Mouse (Mus musculus) C2C12 (cell line): ENCODE data around the gene Rasgef1a. TPM values are rescaled to one million over a fixed set of nuclear protein-coding genes. Genes with fewer than 3 reads are reported as not detected.

ENCODE experiments used
- H3K27me3 ChIP-seq: one replicate; pipeline ENCODE4 v1.6.1; 2011; ENCODE audit not compliant: control insufficient read depth, insufficient read depth, insufficient read length
- H3K36me3 ChIP-seq: one replicate; pipeline ENCODE4 v1.6.1; 2011; ENCODE audit not compliant: control insufficient read depth, insufficient read depth
- H3K4me3 ChIP-seq: one replicate; pipeline ENCODE4 v1.5.1; 2011; ENCODE audit warnings: mild to moderate bottlenecking, control low read depth; ENCODE audit not compliant: poor library complexity, insufficient read depth, severe bottlenecking
- H3K79me2 ChIP-seq: one replicate; pipeline ENCODE4 v1.6.1; 2011; ENCODE audit not compliant: control insufficient read depth, insufficient read depth
- H3K79me3 ChIP-seq: one replicate; pipeline ENCODE4 v1.6.1; 2011; ENCODE audit warnings: low read depth, control low read depth
- H3ac ChIP-seq: one replicate; pipeline ENCODE3; 2011; ENCODE audit warnings: low read depth; ENCODE audit not compliant: control insufficient read depth, insufficient read length
- CEBPB ChIP-seq: IDR thresholded peaks from one replicate; pipeline ENCODE4 v1.6.1; 2011; ENCODE audit warnings: low read depth, mild to moderate bottlenecking, control low read depth, moderate library complexity
- CTCF ChIP-seq: IDR thresholded peaks from one replicate; pipeline ENCODE4 v1.5.1; 2011; ENCODE audit not compliant: control insufficient read depth, insufficient read depth, insufficient read length
- FOSL1 ChIP-seq: IDR thresholded peaks from one replicate; pipeline ENCODE4 v1.8.0; 2011; ENCODE audit warnings: mild to moderate bottlenecking, low read length; ENCODE audit not compliant: poor library complexity, insufficient read depth, severe bottlenecking
- MAX ChIP-seq: IDR thresholded peaks from one replicate; pipeline ENCODE4 v1.6.1; 2011; ENCODE audit warnings: mild to moderate bottlenecking, control low read depth
- MYOD1 ChIP-seq: IDR thresholded peaks from one replicate; pipeline ENCODE4 v1.6.1; 2011; ENCODE audit warnings: low read depth; ENCODE audit not compliant: control insufficient read depth, insufficient read length
- MYOG ChIP-seq: IDR thresholded peaks from one replicate; pipeline ENCODE4 v1.6.1; 2011; ENCODE audit not compliant: control insufficient read depth, insufficient read length; ENCODE audit errors: extremely low read depth
- USF1 ChIP-seq: IDR thresholded peaks from one replicate; pipeline ENCODE4 v1.6.1; 2011; ENCODE audit warnings: low read depth, mild to moderate bottlenecking, control low read depth, moderate library complexity
- polyA plus RNA-seq: library from polyadenylated mRNA; unstranded; fragments of >200 nt; fragmentation: generic; extraction: Trizol; gene quantifications from one replicate; pipeline ENCODE4 v1.2.1, GENCODE M21; 2012; ENCODE audit warnings: missing spikeins

Rasgef1a gene
- polyA plus RNA-seq, 1 experiment = 0.09 TPM

GRCm38 (mm10) chr6:118077421-118077820 lies 66.2 kb downstream of the Rasgef1a start:
- H3K4me3 ChIP-seq = no peak overlapping the region
- H3K27me3 ChIP-seq = peaks cover 69% of the 10 kb centered on the region
- no peaks in the 10 kb centered on the region for H3K79me2 ChIP-seq
- no peak for TF ChIP-seq CEBPB
- no peak for TF ChIP-seq MAX
- TF ChIP-seq USF1 = no peak
- TF ChIP-seq FOSL1 = no peak
- TF ChIP-seq MYOG = no peak
- TF ChIP-seq CTCF = no peak
- no peak for TF ChIP-seq MYOD1
- H3K79me3 ChIP-seq = no peaks in the 10 kb centered on the region
- H3K36me3 ChIP-seq = no peaks in the 10 kb centered on the region
- H3ac ChIP-seq = no peak overlapping the region

GRCm38 (mm10) chr6:118078751-118079150 lies 67.5 kb downstream of the Rasgef1a start:
- Histone ChIP-seq H3K79me2 (no peaks in the 10 kb centered on the region), H3K27me3 (peaks cover 70% of the 10 kb centered on the region), H3ac (no peak overlapping the region), H3K79me3 (no peaks in the 10 kb centered on the region), H3K4me3 (no peak overlapping the region), H3K36me3 (no peaks in the 10 kb centered on the region)
- TF ChIP-seq MAX (no peak), USF1 (no peak), MYOD1 (no peak)

GRCm38 (mm10) chr6:118079292-118079691 lies 68.1 kb downstream of the Rasgef1a start:
- Histone ChIP-seq H3K36me3 (no peaks in the 10 kb centered on the region), H3K27me3 (peaks cover 69% of the 10 kb centered on the region)
- TF ChIP-seq USF1 = no peak
- TF ChIP-seq CEBPB = no peak
- TF ChIP-seq MAX = no peak
- no peak for TF ChIP-seq CTCF
- TF ChIP-seq FOSL1 = no peak
- TF ChIP-seq MYOD1 = no peak
- no peak for TF ChIP-seq MYOG

GRCm38 (mm10) chr6:118079762-118080465 lies 68.7 kb downstream of the Rasgef1a start:
- Histone ChIP-seq H3K36me3 (no peaks in the 10 kb centered on the region), H3K4me3 (no peak overlapping the region), H3K79me3 (no peaks in the 10 kb centered on the region), H3K79me2 (no peaks in the 10 kb centered on the region), H3K27me3 (peaks cover 64% of the 10 kb centered on the region), H3ac (no peak overlapping the region)
- TF ChIP-seq MAX (no peak), MYOG (no peak), MYOD1 (no peak), CEBPB (no peak), CTCF (no peak)

More at GRCm38 (mm10) chr6:118079292-118079691, 68.1 kb downstream of the Rasgef1a start:
- H3K4me3 ChIP-seq = no peak overlapping the region
- no peaks in the 10 kb centered on the region for H3K79me2 ChIP-seq
- H3K79me3 ChIP-seq = no peaks in the 10 kb centered on the region
- no peak overlapping the region for H3ac ChIP-seq

- H3K36me3 ChIP-seq = no peaks in the 10 kb centered on the region
- no peak for TF ChIP-seq USF1
- TF ChIP-seq MYOG = no peak
- TF ChIP-seq CEBPB = no peak
- TF ChIP-seq MAX = no peak
- no peak for TF ChIP-seq CTCF
- no peak for TF ChIP-seq MYOD1
- TF ChIP-seq FOSL1 = no peak
- no peaks in the 10 kb centered on the region for H3K79me2 ChIP-seq
- no peak overlapping the region for H3ac ChIP-seq
- H3K4me3 ChIP-seq = no peak overlapping the region
- H3K27me3 ChIP-seq = peaks cover 61% of the 10 kb centered on the region
- H3K79me3 ChIP-seq = no peaks in the 10 kb centered on the region
Observed at GRCm38 (mm10) chr6:118080711-118081110, 69.5 kb downstream of the Rasgef1a start.

- H3K27me3 ChIP-seq = peaks cover 47% of the 10 kb centered on the region
- TF ChIP-seq FOSL1 = no peak
- no peak for TF ChIP-seq CTCF
- no peak for TF ChIP-seq MYOD1
- TF ChIP-seq USF1 = no peak
- no peak for TF ChIP-seq MYOG
- TF ChIP-seq MAX = no peak
- TF ChIP-seq CEBPB = no peak
- H3K79me2 ChIP-seq = no peaks in the 10 kb centered on the region
- no peaks in the 10 kb centered on the region for H3K36me3 ChIP-seq
- no peaks in the 10 kb centered on the region for H3K79me3 ChIP-seq
- no peak overlapping the region for H3K4me3 ChIP-seq
- H3ac ChIP-seq = no peak overlapping the region
Observed at GRCm38 (mm10) chr6:118082384-118082783, 71.1 kb downstream of the Rasgef1a start.
